Mouse (Mus musculus) layer of hippocampus, postnatal 25 days (tissue): ENCODE results near the gene Mavs. TPM values are rescaled to one million over a fixed set of nuclear protein-coding genes. Genes with fewer than 3 reads are reported as not detected.
A peak's percentile ranks its signal among the peaks of the same experiment; 100 is the strongest.

Experiments
- DNase-seq, 2 experiments: peaks; one replicate each; pipeline ENCODE4 v3.0.0; 2022; ENCODE audit warnings: mixed read lengths in 2 of 2, low spot score in 1 of 2; ENCODE audit errors: extremely low spot score in 1 of 2
- microRNA-seq, 2 experiments: library from miRNA; unstranded; fragments of <30 nt; microRNA quantifications; one replicate each; pipeline ENCODE4 v1.2.0; 2021
- total RNA-seq, 2 experiments: library from RNA; stranded (reverse); gene quantifications; 2 replicates each; pipeline ENCODE4 v1.2.3; 2021

Mavs gene
- total RNA-seq, 2 experiments from 2014 or later, result 6.8 to 7.8 TPM

DNA sequence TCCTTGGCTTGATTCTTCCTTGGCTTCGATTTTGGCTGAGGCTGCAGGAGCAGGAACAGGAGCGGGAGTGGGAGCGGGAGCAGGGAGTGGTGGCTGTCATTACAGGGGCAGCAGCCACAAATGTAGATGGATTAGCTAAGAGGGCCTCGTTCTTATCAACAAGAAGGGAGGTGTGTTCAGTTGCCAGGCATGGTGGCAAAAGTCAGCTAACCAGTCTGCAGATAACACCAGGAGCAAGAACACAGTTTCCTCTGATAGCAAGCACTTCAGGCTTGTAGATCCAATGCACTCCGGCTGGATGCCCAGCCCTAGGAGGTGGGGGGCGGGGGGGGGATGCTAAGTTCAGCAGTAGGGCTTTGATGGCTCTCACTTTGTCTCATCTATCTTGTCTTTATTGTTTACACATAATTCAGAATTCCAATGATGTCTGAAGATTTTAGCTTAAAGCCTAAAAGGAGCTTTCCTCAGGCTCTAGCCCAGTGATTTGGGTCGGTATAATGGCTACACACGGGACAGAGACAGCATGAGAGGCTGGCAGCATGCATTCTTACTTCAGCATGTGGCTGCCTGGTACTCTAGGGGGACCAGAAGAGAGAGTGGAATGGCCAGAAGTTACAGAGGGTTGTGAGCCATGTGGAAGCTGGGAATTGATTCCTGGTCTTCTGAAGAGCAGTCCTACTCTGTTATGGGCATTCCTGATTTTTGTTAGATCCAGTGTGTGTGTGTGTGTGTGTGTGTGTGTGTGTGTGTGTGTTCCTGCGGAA lies 26.9 kb downstream of the Mavs start:
- no peak for DNase-seq

- no peak for DNase-seq
Measured at GRCm38 (mm10) chr2:131261481-131262212, 27.8 kb downstream of the Mavs start.

- DNase-seq, result peak; percentile 89 to 91
Measured at GRCm38 (mm10) chr2:131262213-131262672, 28.4 kb downstream of the Mavs start, which contains the start of gene Pank2. Pank2 (plus strand) TSS chr2:131262495.

DNA sequence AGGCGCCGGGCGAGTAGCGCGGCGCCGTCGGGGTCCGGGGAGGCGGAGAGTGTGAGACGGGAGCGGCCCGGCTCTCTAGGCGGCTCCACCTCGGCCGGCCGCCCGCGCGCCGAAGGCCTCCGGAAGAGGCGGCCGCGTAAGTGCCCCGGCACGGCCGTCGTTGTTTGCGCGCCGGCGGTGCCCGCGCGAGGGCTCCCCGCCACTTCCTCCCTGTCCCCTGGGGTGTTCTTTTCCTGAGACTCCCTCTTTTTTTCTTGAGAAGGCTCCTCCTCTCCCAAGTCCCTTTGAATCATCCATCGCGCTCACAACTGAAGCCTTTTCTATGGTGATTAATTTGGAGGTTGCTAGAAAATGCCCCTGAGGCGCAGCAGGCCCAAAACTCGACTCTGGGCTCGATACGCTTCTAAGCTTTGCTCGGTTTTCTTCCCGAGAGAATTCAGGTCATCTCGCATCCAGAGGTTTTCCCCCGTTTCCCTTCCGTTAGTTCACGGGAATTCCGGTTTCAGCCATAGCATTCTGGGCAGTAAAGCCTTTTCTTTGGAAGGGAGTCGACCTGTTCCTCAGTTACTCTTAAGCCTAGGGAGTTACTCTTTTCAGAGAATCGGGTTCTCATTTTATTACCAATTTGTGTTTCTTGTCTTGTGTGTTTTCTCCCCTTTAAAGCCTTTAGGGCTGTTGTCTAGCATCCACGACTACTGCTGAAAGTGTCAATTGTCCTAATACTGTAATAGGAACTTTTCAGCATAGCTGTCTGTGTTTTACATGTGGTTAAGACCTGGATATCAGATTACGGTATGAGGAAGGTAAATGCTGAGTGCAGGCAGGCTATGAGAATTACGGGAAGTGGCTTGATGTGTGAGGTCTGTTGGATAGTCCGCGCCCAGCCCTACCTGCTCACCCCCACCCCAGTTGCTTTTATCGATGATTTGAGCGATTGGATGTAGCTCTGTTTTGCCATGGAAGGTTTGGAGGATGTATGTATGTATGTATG lies 29.1 kb downstream of the Mavs start:
- DNase-seq, result no peak

DNA sequence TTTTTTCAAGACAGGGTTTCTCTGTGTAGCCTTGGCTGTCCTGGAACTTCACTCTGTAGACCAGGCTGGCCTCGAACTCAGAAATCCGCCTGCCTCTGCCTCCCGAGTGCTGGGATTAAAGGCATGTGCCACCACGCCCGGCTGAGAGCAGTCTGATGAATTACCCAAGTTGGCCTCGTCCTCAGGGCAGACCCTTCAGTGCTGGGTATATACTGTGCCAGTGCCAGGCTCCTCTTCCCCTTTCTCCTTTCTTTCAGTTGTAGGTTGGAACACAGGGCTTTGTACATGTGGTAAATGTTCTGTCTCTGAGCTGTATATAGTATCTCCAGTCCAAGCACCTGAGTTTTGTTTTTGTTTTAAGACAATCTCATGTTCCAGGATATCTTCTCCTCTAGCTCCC lies 30.2 kb downstream of the Mavs start:
- DNase-seq, result no peak

GRCm38 (mm10) chr2:131265056-131265455 lies 31.2 kb downstream of the Mavs start:
- DNase-seq, result no peak

GRCm38 (mm10) chr2:131275493-131275892 lies 41.6 kb downstream of the Mavs start:
- no peak for DNase-seq

DNA sequence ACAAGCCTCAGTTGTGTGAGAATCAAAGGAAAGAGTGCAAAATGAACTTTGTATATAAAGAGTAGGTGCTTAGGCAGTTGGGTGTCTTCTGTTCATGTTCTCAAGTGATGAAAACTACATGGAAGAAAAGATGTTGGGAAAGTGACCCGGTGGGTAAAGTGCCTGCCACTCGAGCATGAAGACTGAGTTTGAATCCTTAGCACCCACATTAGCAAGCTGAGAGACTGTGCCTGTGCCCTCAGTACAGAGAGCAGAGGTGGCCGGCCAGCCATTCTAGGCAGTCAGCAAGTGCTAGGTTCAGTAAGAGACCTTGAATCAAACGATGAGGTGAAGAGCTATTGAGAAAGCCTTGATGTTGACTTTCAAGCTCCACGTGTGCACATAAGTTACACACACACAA lies 42.9 kb downstream of the Mavs start:
- DNase-seq, result no peak

- DNase-seq, result no peak
Measured at GRCm38 (mm10) chr2:131281596-131281995, 47.7 kb downstream of the Mavs start.

GRCm38 (mm10) chr2:131286276-131286675 lies 52.4 kb downstream of the Mavs start:
- DNase-seq, result no peak

GRCm38 (mm10) chr2:131290669-131291068 lies 56.8 kb downstream of the Mavs start:
- no peak for DNase-seq

GRCm38 (mm10) chr2:131296746-131297261 lies 62.9 kb downstream of the Mavs start:
- DNase-seq, result no peak

Small RNAs within 50 kb of the gene (microRNA-seq; reads per million reads assigned to microRNA genes)
- gene Mir103-2, result 22.5 to 30.9 reads per million in 2 experiments

Other genes starting within 250 kb of the Mavs start
- gene Gfra4, start 191.0 kb upstream of the Mavs start, total RNA-seq, result 10 to 100 TPM; 64.8 to 70.0 TPM
- gene Adam33, start 170.2 kb upstream of the Mavs start, total RNA-seq, result 1 to 10 TPM in 1 of 2 experiments, under 1 TPM in 1; 0.94 to 1.1 TPM
- gene Siglec1, start 147.3 kb upstream of the Mavs start, total RNA-seq, result under 1 TPM; 0.22 to 0.31 TPM
- gene Hspa12b, start 106.8 kb upstream of the Mavs start, total RNA-seq, result 1 to 10 TPM; 6.5 to 8.6 TPM
- gene Gm11037, start 100.6 kb upstream of the Mavs start, total RNA-seq, result not detected
- 10 to 100 TPM; 55.5 to 66.7 TPM for gene 1700037H04Rik, start 74.0 kb upstream of the Mavs start, total RNA-seq
- gene Cenpb, start 54.0 kb upstream of the Mavs start, total RNA-seq, result 10 to 100 TPM; 84.8 to 92.4 TPM
- 10 to 100 TPM; 15.4 to 26.6 TPM for gene Cdc25b, start 47.1 kb upstream of the Mavs start, total RNA-seq
- 10 to 100 TPM; 11.2 to 12.4 TPM for gene Spef1, start 46.8 kb upstream of the Mavs start, total RNA-seq
- 10 to 100 TPM; 23.8 to 27.3 TPM for gene Ap5s1, start 27.0 kb upstream of the Mavs start, total RNA-seq
- 10 to 100 TPM; 55.7 to 63.8 TPM for gene Pank2, start 28.4 kb downstream of the Mavs start, total RNA-seq
- gene Rnf24, start 118.8 kb downstream of the Mavs start, total RNA-seq, result 10 to 100 TPM; 28.2 to 30.5 TPM